Mouse (Mus musculus) liver, adult 2 months (tissue): ENCODE results near the gene Myh10.

Source experiments
- CTCF ChIP-seq: fragments of 200-500 bp; IDR thresholded peaks from 2 replicates; pipeline ENCODE4 v1.5.1; 2011; ENCODE audit warnings: low read depth, low read length, control low read depth
- POLR2A ChIP-seq: fragments of 200-500 bp; IDR thresholded peaks from 2 replicates; pipeline ENCODE4 v1.6.1; 2011; ENCODE audit warnings: low read length, control low read depth; ENCODE audit not compliant: insufficient read depth; ENCODE audit errors: extremely low read depth

DNA sequence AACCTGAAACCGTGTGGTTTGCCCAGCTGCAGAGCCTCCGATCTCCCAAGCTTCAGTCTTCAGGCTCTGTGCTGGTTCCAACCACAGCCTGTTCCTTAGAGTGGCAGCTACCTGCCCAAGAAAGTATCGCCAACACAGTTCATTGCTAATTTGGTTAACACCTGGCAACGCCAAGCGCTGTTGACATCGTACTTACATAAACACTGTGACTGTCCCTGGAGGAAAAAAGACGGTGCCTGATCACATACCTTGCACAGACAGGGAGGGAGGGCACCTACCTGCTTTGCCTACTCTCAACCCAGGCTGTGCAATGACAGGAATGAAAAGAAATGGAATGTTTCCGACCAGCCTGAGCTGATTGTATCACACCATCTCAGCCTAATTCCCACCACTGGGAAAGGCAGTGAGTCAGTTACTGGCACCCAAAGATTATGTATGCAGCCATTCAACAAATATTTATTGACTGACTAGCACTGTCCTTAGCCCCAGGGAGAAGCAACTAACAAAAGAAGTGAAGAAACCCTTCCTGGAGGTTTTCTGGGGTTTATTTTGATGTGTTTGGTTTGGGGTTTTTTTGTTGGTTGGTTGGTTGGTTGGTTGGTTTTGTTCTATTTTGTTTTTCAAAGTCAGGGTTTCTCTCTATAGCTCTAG is 168.7 kb downstream of the Myh10 start:
- TF ChIP-seq POLR2A (no peak), CTCF (no peak)
